Mouse (Mus musculus): ENCODE data around the gene Fbxo24.

Gene Fbxo24

DNA sequence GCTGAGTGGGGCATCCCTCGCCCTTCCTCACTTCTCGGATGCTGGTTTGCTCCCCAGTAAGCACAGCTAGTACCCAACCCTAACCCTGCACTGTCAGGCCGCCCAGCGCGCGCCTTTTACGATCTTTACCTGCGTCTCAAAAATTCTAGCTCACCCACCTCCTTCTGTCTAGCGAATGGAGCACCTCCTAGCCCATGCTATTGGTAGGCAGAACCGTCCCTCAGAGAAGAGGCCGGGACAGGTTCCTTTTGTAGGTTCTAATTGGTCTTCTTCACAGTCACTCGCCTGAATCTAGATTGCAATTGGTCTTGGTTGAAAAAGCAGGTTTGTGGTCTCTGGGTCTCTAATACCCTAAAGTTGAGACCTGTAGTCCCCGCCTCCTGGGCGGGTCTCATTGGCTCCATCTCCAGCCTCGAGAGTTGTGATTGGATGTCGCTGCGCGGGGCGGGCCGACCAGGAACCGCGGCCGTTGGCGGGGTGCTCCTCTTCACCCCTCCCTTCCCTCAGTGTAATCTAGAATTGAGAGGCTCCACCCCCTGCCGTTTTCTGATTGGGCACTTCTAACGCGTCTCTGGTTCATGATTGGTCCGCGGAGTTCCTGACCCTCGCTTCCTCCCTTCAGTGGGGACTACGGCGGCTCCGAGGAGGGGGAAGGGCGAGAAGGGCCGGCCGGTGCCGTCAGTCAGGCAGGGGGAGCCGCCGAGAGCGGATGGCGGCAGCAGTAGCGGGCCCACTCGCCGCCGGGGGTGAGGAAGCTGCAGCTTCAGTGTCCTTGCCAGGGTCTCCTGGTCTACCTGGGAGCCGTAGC lies at the start of gene Fbxo24, which contains the start of the genes Lrch4 and Gm20605:
Fbxo24 (minus strand) TSS at position 505 of the 808 bp plus-strand sequence.
Lrch4 (plus strand) TSS at position 624 of the 808 bp plus-strand sequence.
Gm20605 (plus strand) TSS at position 678 of the 808 bp plus-strand sequence.
- H3K27me3 ChIP-seq (ENCODE audit: control insufficient read depth, insufficient read depth, low read length, poor library complexity, severe bottlenecking) = no peaks in the 10 kb centered on the region
- H3K36me3 ChIP-seq (ENCODE audit: control insufficient read depth, insufficient read depth, low read length, poor library complexity, severe bottlenecking) = no peaks in the 10 kb centered on the region; the same call in none of the 2 replicates
- DNase-seq (ENCODE audit: low read depth, low spot score) = peak; percentile 100

DNA sequence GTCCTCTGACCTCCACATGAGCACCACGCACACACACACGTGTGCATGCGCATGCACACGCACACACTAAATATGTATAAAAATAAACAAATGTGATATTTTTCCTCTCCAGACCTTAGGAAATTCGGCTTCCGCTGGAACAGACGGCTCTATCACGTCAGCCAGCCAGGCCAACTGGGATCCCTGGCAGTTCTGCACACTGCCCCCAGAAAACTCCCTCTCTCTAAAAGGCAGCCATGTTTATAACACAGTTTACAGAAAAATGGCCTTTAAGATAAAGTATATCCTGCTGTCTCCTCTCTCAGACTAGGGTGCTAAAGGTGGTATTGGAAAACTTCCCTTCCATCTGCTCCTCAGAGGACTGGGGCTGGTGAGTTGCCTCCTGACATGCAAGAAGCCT lies 49.1 kb upstream of the Fbxo24 start:
- DNase-seq (ENCODE audit: low read depth, low spot score) = no peak
- Histone ChIP-seq H3K36me3 (ENCODE audit: control insufficient read depth, insufficient read depth, low read length, poor library complexity, severe bottlenecking) (0 out of 2 replicates have a peak, but pooled peaks cover 2% of the 10 kb centered on the region), H3K27me3 (ENCODE audit: control insufficient read depth, insufficient read depth, low read length, poor library complexity, severe bottlenecking) (no peaks in the 10 kb centered on the region)

DNA sequence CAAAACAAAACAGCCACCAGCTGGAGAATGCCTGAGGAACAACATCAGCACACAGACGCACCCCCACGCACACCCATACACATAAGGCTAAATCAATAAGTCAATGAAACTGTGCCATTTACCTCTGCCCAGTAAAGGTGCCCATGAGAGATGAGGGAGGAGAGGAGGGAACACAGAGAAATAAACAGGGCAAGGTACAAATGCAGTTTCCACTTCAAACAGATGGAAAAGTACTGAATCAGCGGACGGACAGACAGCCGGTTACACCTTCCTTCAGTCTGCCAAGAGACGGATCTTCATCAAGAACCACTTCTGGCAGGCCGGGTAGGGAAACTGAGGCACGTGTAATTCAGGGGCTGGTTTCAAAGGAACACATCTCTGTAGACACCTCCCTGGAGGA lies 46.0 kb upstream of the Fbxo24 start:
- H3K27me3 ChIP-seq (ENCODE audit: control insufficient read depth, insufficient read depth, low read length, poor library complexity, severe bottlenecking) = no peaks in the 10 kb centered on the region
- no peak for DNase-seq (ENCODE audit: low read depth, low spot score)
- H3K36me3 ChIP-seq (ENCODE audit: control insufficient read depth, insufficient read depth, low read length, poor library complexity, severe bottlenecking) = 0 out of 2 replicates have a peak, but pooled peaks cover 2% of the 10 kb centered on the region

DNA sequence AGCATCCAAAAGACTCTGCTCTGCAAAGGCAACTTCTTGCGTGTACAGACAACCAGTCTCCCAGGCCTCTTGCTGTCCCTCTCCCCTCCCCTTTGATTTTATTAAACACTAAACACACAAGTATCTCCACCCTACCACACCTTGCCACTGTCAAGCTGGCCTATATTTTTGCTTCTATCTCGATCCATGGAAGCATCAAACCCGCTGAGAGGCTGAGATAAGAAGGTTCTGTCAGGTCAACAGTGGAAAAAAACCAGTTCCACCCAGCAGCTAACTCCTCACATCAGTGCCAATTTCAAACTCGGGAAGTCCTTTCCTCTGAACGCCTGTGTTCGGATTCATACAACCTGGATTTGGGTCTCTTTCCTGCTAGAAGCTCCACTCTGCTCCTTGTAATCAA lies 44.2 kb upstream of the Fbxo24 start:
- Histone ChIP-seq H3K27me3 (ENCODE audit: control insufficient read depth, insufficient read depth, low read length, poor library complexity, severe bottlenecking) (no peaks in the 10 kb centered on the region), H3K36me3 (ENCODE audit: control insufficient read depth, insufficient read depth, low read length, poor library complexity, severe bottlenecking) (0 out of 2 replicates have a peak, but pooled peaks cover 2% of the 10 kb centered on the region)
- no peak for DNase-seq (ENCODE audit: low read depth, low spot score)

GRCm38 (mm10) chr5:137672361-137672760 lies 43.6 kb upstream of the Fbxo24 start:
- H3K36me3 ChIP-seq (ENCODE audit: control insufficient read depth, insufficient read depth, low read length, poor library complexity, severe bottlenecking) = 0 out of 2 replicates have a peak, but pooled peaks cover 2% of the 10 kb centered on the region
- no peak for DNase-seq (ENCODE audit: low read depth, low spot score)
- no peaks in the 10 kb centered on the region for H3K27me3 ChIP-seq (ENCODE audit: control insufficient read depth, insufficient read depth, low read length, poor library complexity, severe bottlenecking)

DNA sequence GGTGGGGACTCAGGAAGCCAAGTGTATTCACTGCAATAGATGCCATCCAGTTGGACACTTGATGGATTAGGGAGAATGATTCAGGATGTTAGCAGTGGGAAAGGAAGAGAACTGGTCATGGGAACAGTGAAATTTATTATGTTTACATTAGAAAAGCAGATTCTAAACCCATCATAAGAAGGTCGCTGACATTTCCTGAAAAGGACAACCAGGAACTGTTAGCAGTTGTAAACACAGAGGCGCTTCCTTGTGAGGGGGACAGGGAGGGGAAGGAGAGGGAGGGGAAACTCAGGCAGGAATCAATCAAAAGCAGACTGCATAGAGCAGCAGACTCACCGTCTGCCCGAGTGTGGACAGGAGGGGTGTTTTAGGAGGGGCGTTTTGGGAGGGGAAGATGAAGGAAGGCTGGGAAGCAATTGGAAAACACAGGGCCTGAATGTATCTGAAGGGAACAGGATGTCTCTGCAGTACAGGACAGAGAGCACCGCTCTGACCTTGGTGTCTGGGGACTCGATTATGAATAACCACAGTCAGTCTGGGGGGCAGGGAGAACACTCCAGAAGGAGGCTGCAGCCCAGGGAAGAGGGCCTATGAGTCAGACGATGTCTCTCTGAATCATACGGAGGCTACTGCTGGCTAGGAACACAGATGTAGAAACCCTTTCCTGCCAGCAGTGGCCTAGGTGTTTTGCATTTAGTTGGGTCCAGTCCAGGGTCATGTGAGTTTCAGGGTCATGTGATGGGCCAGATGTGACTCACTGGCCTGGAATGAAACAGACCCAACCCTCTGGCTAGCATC lies 42.8 kb upstream of the Fbxo24 start:
- H3K27me3 ChIP-seq (ENCODE audit: control insufficient read depth, insufficient read depth, low read length, poor library complexity, severe bottlenecking) = no peaks in the 10 kb centered on the region
- no peaks in the 10 kb centered on the region for H3K36me3 ChIP-seq (ENCODE audit: control insufficient read depth, insufficient read depth, low read length, poor library complexity, severe bottlenecking)
- DNase-seq (ENCODE audit: low read depth, low spot score) = peak; percentile 42

- Histone ChIP-seq H3K27me3 (ENCODE audit: control insufficient read depth, insufficient read depth, low read length, poor library complexity, severe bottlenecking) (no peaks in the 10 kb centered on the region), H3K36me3 (ENCODE audit: control insufficient read depth, insufficient read depth, low read length, poor library complexity, severe bottlenecking) (no peaks in the 10 kb centered on the region; the same call in 1 of the 2 replicates)
- DNase-seq (ENCODE audit: low read depth, low spot score) = peak; percentile 70
Measured at GRCm38 (mm10) chr5:137670240-137670639, 41.4 kb upstream of the Fbxo24 start.

GRCm38 (mm10) chr5:137668971-137669370 lies 40.2 kb upstream of the Fbxo24 start:
- DNase-seq (ENCODE audit: low read depth, low spot score) = no peak
- Histone ChIP-seq H3K27me3 (ENCODE audit: control insufficient read depth, insufficient read depth, low read length, poor library complexity, severe bottlenecking) (no peaks in the 10 kb centered on the region), H3K36me3 (ENCODE audit: control insufficient read depth, insufficient read depth, low read length, poor library complexity, severe bottlenecking) (no peaks in the 10 kb centered on the region; the same call in 1 of the 2 replicates)

DNA sequence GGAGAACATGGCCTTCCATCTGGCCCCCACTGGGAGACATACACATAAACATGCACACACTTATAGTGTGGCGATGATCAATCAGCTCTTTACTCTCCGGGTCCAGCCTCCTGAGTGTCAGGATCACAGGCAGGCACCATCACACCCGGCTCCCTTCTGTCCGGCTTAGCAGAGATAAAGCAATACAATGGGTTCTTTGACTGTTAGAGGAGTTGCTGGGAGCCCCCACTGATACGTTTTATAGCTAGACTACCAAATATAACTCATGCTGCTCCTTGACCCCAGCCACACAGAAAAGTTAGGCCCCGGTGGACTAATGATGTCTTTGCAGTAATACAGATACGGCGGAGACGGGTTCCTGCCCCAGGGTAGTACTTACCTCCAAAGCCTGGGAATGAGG lies 34.3 kb upstream of the Fbxo24 start:
- Histone ChIP-seq H3K27me3 (ENCODE audit: control insufficient read depth, insufficient read depth, low read length, poor library complexity, severe bottlenecking) (no peaks in the 10 kb centered on the region), H3K36me3 (ENCODE audit: control insufficient read depth, insufficient read depth, low read length, poor library complexity, severe bottlenecking) (peaks cover 10% of the 10 kb centered on the region)
- no peak for DNase-seq (ENCODE audit: low read depth, low spot score)

GRCm38 (mm10) chr5:137660064-137660688 lies 31.4 kb upstream of the Fbxo24 start:
- Histone ChIP-seq H3K27me3 (ENCODE audit: control insufficient read depth, insufficient read depth, low read length, poor library complexity, severe bottlenecking) (no peaks in the 10 kb centered on the region), H3K36me3 (ENCODE audit: control insufficient read depth, insufficient read depth, low read length, poor library complexity, severe bottlenecking) (peaks cover 10% of the 10 kb centered on the region)
- DNase-seq (ENCODE audit: low read depth, low spot score) = no peak

DNA sequence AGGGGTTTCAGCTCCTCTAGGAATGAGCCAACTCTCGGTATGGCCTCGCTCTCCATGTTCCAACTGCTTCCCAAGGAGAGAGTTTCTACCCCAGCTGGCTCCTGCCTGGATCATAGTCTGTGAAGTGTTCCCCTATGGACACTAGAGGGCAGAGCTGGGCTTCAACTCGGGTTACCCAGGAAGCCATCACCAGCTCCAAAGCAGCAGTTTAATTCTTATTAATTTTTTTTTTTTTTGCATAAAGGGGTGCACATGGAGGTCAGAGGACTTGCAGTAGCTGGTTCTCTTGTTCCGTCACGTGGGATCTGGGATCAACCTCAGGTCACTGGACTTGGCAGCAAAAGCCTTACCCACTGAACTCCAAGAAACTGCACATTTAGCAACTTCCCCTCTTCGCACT lies 28.2 kb upstream of the Fbxo24 start:
- H3K36me3 ChIP-seq (ENCODE audit: control insufficient read depth, insufficient read depth, low read length, poor library complexity, severe bottlenecking) = peaks cover 5% of the 10 kb centered on the region; the same call in 1 of the 2 replicates
- peak; percentile 79 for DNase-seq (ENCODE audit: low read depth, low spot score)
- no peaks in the 10 kb centered on the region for H3K27me3 ChIP-seq (ENCODE audit: control insufficient read depth, insufficient read depth, low read length, poor library complexity, severe bottlenecking)

- H3K27me3 ChIP-seq (ENCODE audit: control insufficient read depth, insufficient read depth, low read length, poor library complexity, severe bottlenecking) = no peaks in the 10 kb centered on the region
- peaks cover under 1% of the 10 kb centered on the region; the same call in 1 of the 2 replicates for H3K36me3 ChIP-seq (ENCODE audit: control insufficient read depth, insufficient read depth, low read length, poor library complexity, severe bottlenecking)
- DNase-seq (ENCODE audit: low read depth, low spot score) = peak; percentile 59
Measured at GRCm38 (mm10) chr5:137654746-137655145, 25.9 kb upstream of the Fbxo24 start.

DNA sequence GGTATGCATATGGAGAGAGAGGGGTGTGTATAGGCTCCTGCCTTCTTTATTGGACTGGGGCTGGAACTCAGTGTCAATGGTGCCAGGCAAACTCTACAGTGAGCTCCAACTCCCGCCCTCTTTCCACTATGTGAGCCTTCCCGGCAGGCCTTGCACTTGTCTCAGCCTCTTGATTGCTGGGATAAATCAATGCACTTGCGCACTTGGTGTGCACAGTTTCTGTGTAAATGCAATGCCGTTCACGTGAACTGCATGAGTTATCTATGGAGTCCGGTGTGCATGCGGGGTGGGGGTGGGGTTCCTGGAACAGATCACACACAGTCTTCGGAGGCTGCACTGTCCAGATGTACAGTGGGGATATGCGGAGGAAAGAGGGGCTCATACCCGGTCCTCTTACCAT lies 24.6 kb upstream of the Fbxo24 start:
- H3K36me3 ChIP-seq (ENCODE audit: control insufficient read depth, insufficient read depth, low read length, poor library complexity, severe bottlenecking) = no peaks in the 10 kb centered on the region
- H3K27me3 ChIP-seq (ENCODE audit: control insufficient read depth, insufficient read depth, low read length, poor library complexity, severe bottlenecking) = no peaks in the 10 kb centered on the region
- DNase-seq (ENCODE audit: low read depth, low spot score) = no peak

DNA sequence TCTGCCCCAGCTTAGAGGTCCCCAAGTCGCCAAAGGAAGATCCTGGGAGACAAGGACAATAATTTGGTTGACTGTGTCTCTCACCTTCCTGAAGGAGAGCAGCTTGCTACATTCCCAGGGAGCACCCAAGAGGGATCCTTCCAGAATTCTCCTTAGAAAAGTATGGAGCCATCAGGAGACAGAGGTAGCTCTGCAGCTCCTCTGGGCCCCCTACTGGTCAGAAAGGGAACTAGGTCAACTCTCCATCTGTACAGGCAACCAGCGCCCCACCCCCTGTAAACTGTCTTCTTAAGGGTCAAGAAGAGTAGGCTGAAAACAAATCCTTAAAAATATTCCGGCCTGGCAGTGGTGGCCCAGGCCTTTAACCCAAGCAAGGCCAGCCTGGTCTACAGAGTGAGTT lies 23.7 kb upstream of the Fbxo24 start:
- no peaks in the 10 kb centered on the region for H3K27me3 ChIP-seq (ENCODE audit: control insufficient read depth, insufficient read depth, low read length, poor library complexity, severe bottlenecking)
- peak; percentile 75 for DNase-seq (ENCODE audit: low read depth, low spot score)
- no peaks in the 10 kb centered on the region for H3K36me3 ChIP-seq (ENCODE audit: control insufficient read depth, insufficient read depth, low read length, poor library complexity, severe bottlenecking)
